In genomic region chr6:139780028-139780427, GRCm38 (mm10) we compare ENCODE assay signal across 12 mouse cellular contexts.
DNase-seq lines count a peak whose midpoint lies in the region; ATAC-seq and TF ChIP-seq lines count a peak whose summit lies in the region.
"Had no signal": no experiment of that assay in that cellular context is flagged by ENCODE, and none has a peak within 500 bp of the region (broad histone marks: within the 10 kb centered on the region; RNA-seq: fewer than 3 reads in every experiment).

No protein-coding gene starts in this region.

- ATAC-seq in kidney, postnatal 0 days (replicated peaks; ENCODE audit: low FRiP score, low read depth) = no peak
- ATAC-seq in midbrain, postnatal 0 days (ENCODE audit: low FRiP score) = no peak
- no peak for ATAC-seq in midbrain, embryonic 14.5 days (ENCODE audit: low FRiP score, low TSS enrichment)
- ATAC-seq: intestine, embryonic 15.5 days; midbrain, embryonic 15.5 days had no signal

- H3K27me3 ChIP-seq in kidney, postnatal 0 days (ENCODE audit: insufficient read depth, low read length) = no peaks in the 10 kb centered on the region
- H3K27me3 ChIP-seq in midbrain, postnatal 0 days (ENCODE audit: insufficient read depth, low read length) = no peaks in the 10 kb centered on the region
- H3K27me3 ChIP-seq in midbrain, embryonic 14.5 days (ENCODE audit: control insufficient read depth, insufficient read depth, low read length) = no peaks in the 10 kb centered on the region
- no peaks in the 10 kb centered on the region for H3K27me3 ChIP-seq in small intestine, adult 2 months (ENCODE audit: control insufficient read depth, insufficient read depth, low read length)
- H3K27me3 ChIP-seq: intestine, embryonic 15.5 days; midbrain, embryonic 15.5 days had no signal

- TF ChIP-seq POLR2A in small intestine, adult 2 months (IDR thresholded peaks at IDR 0.05; ENCODE audit: low read depth, low read length) = no peak

- intact Hi-C loops in heart, postnatal 14 days (cut with DNase I) = no loop called here

- H3K4me3 ChIP-seq in kidney, postnatal 0 days (replicated peaks; ENCODE audit: low read depth, low read length) = no peak overlapping the region
- H3K4me3 ChIP-seq in midbrain, postnatal 0 days (ENCODE audit: low read depth, low read length) = no peak overlapping the region
- H3K4me3 ChIP-seq in midbrain, embryonic 14.5 days (replicated peaks; ENCODE audit: low read depth, low read length) = no peak overlapping the region
- no peak overlapping the region for H3K4me3 ChIP-seq in small intestine, adult 2 months (ENCODE audit: low read depth, low read length)
- H3K4me3 ChIP-seq: intestine, embryonic 15.5 days; midbrain, embryonic 15.5 days had no signal

- peak; percentile 53; the same call in 1 of the 2 replicates for TF ChIP-seq CTCF in kidney, postnatal 0 days (IDR thresholded peaks at IDR 0.05; ENCODE audit: low read depth)
- TF ChIP-seq CTCF in midbrain, postnatal 0 days (IDR thresholded peaks at IDR 0.05) = peak; percentile 39
- TF ChIP-seq CTCF in small intestine, adult 2 months (IDR thresholded peaks at IDR 0.05; ENCODE audit: extremely low read depth, insufficient read length, insufficient replicate concordance, low read depth, low read length) = peak; percentile 24; the same call in 1 of the 2 replicates

- WGBS in kidney, postnatal 0 days = 81% methylated on average over 2 of the region's 2 CpGs
- WGBS in midbrain, postnatal 0 days = 76% methylated on average over 2 of the region's 2 CpGs
- 87% methylated on average over 2 of the region's 2 CpGs for WGBS in midbrain, embryonic 14.5 days
- 59% methylated on average over 2 of the region's 2 CpGs for WGBS in small intestine, adult 2 months

- H3K9me3 ChIP-seq in kidney, postnatal 0 days (replicated peaks; ENCODE audit: low read length) = no peaks in the 10 kb centered on the region
- H3K9me3 ChIP-seq in midbrain, postnatal 0 days (ENCODE audit: low read length) = no peaks in the 10 kb centered on the region
- no peaks in the 10 kb centered on the region for H3K9me3 ChIP-seq in midbrain, embryonic 14.5 days (ENCODE audit: control insufficient read depth, low read length)
- H3K9me3 ChIP-seq: intestine, embryonic 15.5 days; midbrain, embryonic 15.5 days had no signal

- DNase-seq in cerebellum, postnatal 10 days = peak; percentile 17 to 18
- no peak for DNase-seq in cerebellum, postnatal 4 days (ENCODE audit: low spot score in 2 of 2)
- peak; percentile 19 for DNase-seq in kidney, postnatal 0 days (ENCODE audit: low spot score)
- no peak for DNase-seq in kidney, adult 11 months
- no peak for DNase-seq in midbrain, postnatal 0 days (ENCODE audit: low spot score)
- no peak for DNase-seq in midbrain, embryonic 14.5 days
- no peak for DNase-seq in heart, postnatal 14 days
- DNase-seq: gastrocnemius, postnatal 36 days; thymus, adult 2 months had no signal

- H3K27ac ChIP-seq in kidney, postnatal 0 days = no peak overlapping the region
- H3K27ac ChIP-seq in midbrain, postnatal 0 days (ENCODE audit: low read depth, low read length) = no peak overlapping the region
- H3K27ac ChIP-seq in midbrain, embryonic 14.5 days (replicated peaks; ENCODE audit: low read depth, low read length) = no peak overlapping the region
- no peak overlapping the region for H3K27ac ChIP-seq in small intestine, adult 2 months (ENCODE audit: insufficient read depth, low read depth, low read length)
- H3K27ac ChIP-seq: intestine, embryonic 15.5 days; midbrain, embryonic 15.5 days had no signal

- H3K36me3 ChIP-seq in kidney, postnatal 0 days (ENCODE audit: insufficient read depth, low read length) = no peaks in the 10 kb centered on the region
- no peaks in the 10 kb centered on the region for H3K36me3 ChIP-seq in midbrain, postnatal 0 days (ENCODE audit: insufficient read depth, low read length)
- no peaks in the 10 kb centered on the region for H3K36me3 ChIP-seq in midbrain, embryonic 14.5 days (ENCODE audit: control insufficient read depth, insufficient read depth, low read length)
- H3K36me3 ChIP-seq in small intestine, adult 2 months (ENCODE audit: control insufficient read depth, insufficient read depth, low read length) = no peaks in the 10 kb centered on the region
- H3K36me3 ChIP-seq: intestine, embryonic 15.5 days; midbrain, embryonic 15.5 days had no signal

- no peaks in the 10 kb centered on the region for H3K4me1 ChIP-seq in kidney, postnatal 0 days (replicated peaks; ENCODE audit: insufficient read depth, low read length)
- no peaks in the 10 kb centered on the region for H3K4me1 ChIP-seq in midbrain, postnatal 0 days (ENCODE audit: insufficient read depth, low read length)
- no peaks in the 10 kb centered on the region for H3K4me1 ChIP-seq in midbrain, embryonic 14.5 days (ENCODE audit: control insufficient read depth, insufficient read depth, low read length)
- H3K4me1 ChIP-seq in small intestine, adult 2 months (ENCODE audit: control insufficient read depth, insufficient read depth, insufficient read length, low read length) = no peaks in the 10 kb centered on the region
- H3K4me1 ChIP-seq: midbrain, embryonic 15.5 days had no signal

- no peak overlapping the region for H3K4me2 ChIP-seq in kidney, postnatal 0 days (ENCODE audit: low read length)
- no peak overlapping the region for H3K4me2 ChIP-seq in midbrain, postnatal 0 days (ENCODE audit: low read depth, low read length, poor library complexity, severe bottlenecking)
- H3K4me2 ChIP-seq in midbrain, embryonic 14.5 days (ENCODE audit: low read length) = no peak overlapping the region
- H3K4me2 ChIP-seq: intestine, embryonic 15.5 days; midbrain, embryonic 15.5 days had no signal

- H3K9ac ChIP-seq in kidney, postnatal 0 days (ENCODE audit: low read depth, low read length) = no peak overlapping the region
- H3K9ac ChIP-seq in midbrain, postnatal 0 days (replicated peaks; ENCODE audit: low read length, poor library complexity, severe bottlenecking) = no peak overlapping the region
- no peak overlapping the region for H3K9ac ChIP-seq in midbrain, embryonic 14.5 days (replicated peaks; ENCODE audit: low read length)
- H3K9ac ChIP-seq: intestine, embryonic 15.5 days; midbrain, embryonic 15.5 days had no signal

Comparison
In these comparisons a context has a peak if more than half of its experiments do, and no peak if none do; other contexts are left out.
1. DNase-seq: peak in cerebellum, postnatal 10 days (2 of 2) and kidney, postnatal 0 days (single experiment); none in cerebellum, postnatal 4 days (0 of 2), kidney, adult 11 months (single experiment), midbrain, postnatal 0 days (single experiment), midbrain, embryonic 14.5 days (single experiment) and heart, postnatal 14 days (0 of 2).
2. Peak in every context shown above with its lines, with median percentiles within 50 percentile points of each other: CTCF ChIP-seq.